Mouse (Mus musculus) lung, postnatal 0 days (tissue): Measurements from ENCODE around the gene AC124108.1. TPM values are rescaled to one million over a fixed set of nuclear protein-coding genes. Genes with fewer than 3 reads are reported as not detected.
A peak's percentile ranks its signal among the peaks of the same experiment; 100 is the strongest.

Source experiments
- ATAC-seq: fragments of 200-750 bp; cut with Nextera tagmentation; 2 replicates; pipeline ENCODE4 v1.8.0; 2017; ENCODE audit warnings: moderate library complexity
- DNase-seq: peaks from one replicate; pipeline ENCODE4 v3.0.0-alpha.2; 2016; ENCODE audit warnings: low spot score
- H3K27ac ChIP-seq: fragments of 300-500 bp; sonication (generic); 2 replicates; pipeline ENCODE4 v1.5.1; 2014; ENCODE audit warnings: antibody characterized with exemption, mild to moderate bottlenecking, low read length, mixed read lengths
- H3K27me3 ChIP-seq: fragments of 300-500 bp; sonication (generic); replicated peaks from 2 replicates; pipeline ENCODE4 v1.6.1; 2014; ENCODE audit warnings: low read length, mixed read lengths; ENCODE audit not compliant: insufficient read depth
- H3K36me3 ChIP-seq: fragments of 300-500 bp; sonication (generic); 2 replicates; pipeline ENCODE4 v1.6.1; 2014; ENCODE audit warnings: low read length, mixed read lengths; ENCODE audit not compliant: insufficient read depth
- H3K4me1 ChIP-seq: fragments of 300-500 bp; sonication (generic); 2 replicates; pipeline ENCODE4 v1.6.1; 2014; ENCODE audit warnings: antibody characterized with exemption, low read depth, low read length, mixed read lengths; ENCODE audit not compliant: insufficient read depth
- H3K4me2 ChIP-seq: fragments of 300-500 bp; sonication (generic); replicated peaks from 2 replicates; pipeline ENCODE4 v1.6.1; 2014; ENCODE audit warnings: low read depth, mild to moderate bottlenecking, low read length, moderate library complexity, mixed read lengths
- H3K4me3 ChIP-seq: fragments of 300-500 bp; sonication (generic); 2 replicates; pipeline ENCODE4 v1.5.1; 2014; ENCODE audit warnings: low read depth, low read length
- H3K9ac ChIP-seq: fragments of 300-500 bp; sonication (generic); replicated peaks from 2 replicates; pipeline ENCODE4 v1.6.1; 2014; ENCODE audit warnings: low read depth, mild to moderate bottlenecking
- H3K9me3 ChIP-seq: fragments of 300-500 bp; sonication (generic); 2 replicates; pipeline ENCODE4 v1.6.1; 2016; ENCODE audit warnings: low read length, mixed read lengths
- CTCF ChIP-seq: IDR thresholded peaks from 2 replicates; pipeline ENCODE4 v1.5.1; 2016; ENCODE audit warnings: antibody characterized with exemption, mild to moderate bottlenecking
- EP300 ChIP-seq: IDR thresholded peaks from 2 replicates; pipeline ENCODE4 v1.6.1; 2016; ENCODE audit warnings: antibody characterized with exemption, mild to moderate bottlenecking, control low read depth
- WGBS: fragments of 180-500 bp; shearing (Covaris S2); extraction: QIAGEN DNeasy Blood & Tissue Kit; methylation state at CpG from one replicate; pipeline ENCODE4 v1.1.7; 2014; 5-methylcytosine and 5-hydroxymethylcytosine counted together
- polyA plus RNA-seq: library from polyadenylated mRNA; unstranded; fragments of >200 nt; fragmentation: Nextera tagmentation; extraction: Ambion mirVana; gene quantifications from 2 replicates; pipeline ENCODE4 v1.2.1, GENCODE M21; 2015

The AC124108.1 gene
- polyA plus RNA-seq, 1 experiment from 2014 or later = not detected

DNA sequence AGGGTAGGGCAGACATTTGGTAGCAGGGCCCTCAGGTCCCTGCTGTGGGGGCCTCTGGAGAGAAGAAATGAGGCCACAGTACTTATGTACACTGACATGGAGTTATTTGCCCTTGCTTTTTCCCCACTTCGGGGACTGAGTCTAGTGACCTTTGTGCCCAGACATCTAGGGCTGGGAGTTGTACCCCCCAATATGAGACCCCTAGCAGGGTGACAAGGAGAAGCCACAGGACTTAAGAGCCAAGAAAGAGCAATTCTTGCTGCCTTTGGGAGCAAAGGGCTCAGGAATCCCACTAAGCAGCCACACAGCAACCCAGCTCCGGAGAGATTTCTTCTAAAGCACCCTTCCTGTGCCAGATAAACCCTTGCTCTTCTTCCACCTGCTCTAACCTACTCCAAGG is 10.7 kb downstream of the AC124108.1 start:
- no peaks in the 10 kb centered on the region for H3K9me3 ChIP-seq
- peaks cover 8% of the 10 kb centered on the region; the same call in 1 of the 2 replicates for H3K4me1 ChIP-seq
- no peak for ATAC-seq
- H3K9ac ChIP-seq = no peak overlapping the region
- no peak overlapping the region for H3K27ac ChIP-seq
- 28% methylated on average over 2 of the region's 2 CpGs for WGBS
- no peak for DNase-seq
- H3K36me3 ChIP-seq = no peaks in the 10 kb centered on the region
- no peak overlapping the region for H3K4me2 ChIP-seq
- H3K4me3 ChIP-seq = no peak overlapping the region
- TF ChIP-seq CTCF = no peak
- TF ChIP-seq EP300 = no peak
- H3K27me3 ChIP-seq = no peaks in the 10 kb centered on the region

DNA sequence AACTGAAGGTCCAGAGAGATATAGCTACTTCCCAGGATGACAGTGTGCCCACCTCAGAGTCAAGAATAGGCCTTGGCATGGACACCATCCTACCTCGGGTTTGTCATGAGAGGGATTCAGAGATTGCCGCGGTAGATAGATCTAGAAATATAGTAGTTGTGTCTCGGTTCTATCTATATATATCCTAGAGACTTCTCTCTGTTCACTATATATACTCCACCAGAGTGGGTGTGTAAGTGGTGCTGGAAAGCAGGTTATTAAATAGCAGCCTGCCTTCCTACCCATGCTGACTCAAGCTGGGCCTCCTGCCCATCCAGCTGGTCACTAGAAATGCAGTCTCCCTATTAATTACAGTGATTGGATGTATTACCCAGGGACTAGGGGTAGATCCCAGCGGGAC is 11.5 kb downstream of the AC124108.1 start:
- Histone ChIP-seq H3K27me3 (no peaks in the 10 kb centered on the region), H3K9ac (no peak overlapping the region), H3K27ac (no peak overlapping the region), H3K36me3 (no peaks in the 10 kb centered on the region), H3K4me3 (no peak overlapping the region), H3K9me3 (no peaks in the 10 kb centered on the region), H3K4me1 (peaks cover 8% of the 10 kb centered on the region; the same call in 1 of the 2 replicates), H3K4me2 (no peak overlapping the region)
- no peak for TF ChIP-seq EP300
- no peak for TF ChIP-seq CTCF
- ATAC-seq = no peak
- 89% methylated on average over 5 of the region's 5 CpGs for WGBS
- no peak for DNase-seq

DNA sequence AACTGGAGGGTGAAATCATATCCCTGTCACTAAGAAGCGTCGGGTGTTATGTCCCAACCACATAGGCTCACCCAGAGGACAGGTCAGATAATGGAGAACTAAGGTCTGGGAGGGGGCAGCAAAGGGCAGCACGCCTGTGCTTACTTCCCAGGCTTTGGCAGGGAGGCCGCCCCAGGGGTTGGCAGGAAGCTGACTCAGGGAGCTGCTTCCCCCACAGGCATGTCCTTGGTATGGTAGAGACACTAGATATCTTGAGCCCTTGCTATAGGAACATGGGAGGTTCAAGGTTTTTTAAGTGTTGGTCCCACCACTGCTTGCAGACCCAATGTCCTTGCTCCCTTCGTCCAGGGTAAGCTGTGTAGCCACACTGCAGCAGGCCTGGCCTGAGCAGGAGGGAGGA is 14.7 kb downstream of the AC124108.1 start:
- no peaks in the 10 kb centered on the region for H3K9me3 ChIP-seq
- 43% methylated on average over 5 of the region's 5 CpGs for WGBS
- no peak for TF ChIP-seq CTCF
- no peaks in the 10 kb centered on the region for H3K36me3 ChIP-seq
- H3K27me3 ChIP-seq = no peaks in the 10 kb centered on the region
- no peak for DNase-seq
- no peak for ATAC-seq
- H3K4me1 ChIP-seq = peaks cover 5% of the 10 kb centered on the region; the same call in 1 of the 2 replicates
- H3K4me2 ChIP-seq = no peak overlapping the region
- H3K4me3 ChIP-seq = no peak overlapping the region
- H3K9ac ChIP-seq = no peak overlapping the region
- H3K27ac ChIP-seq = no peak overlapping the region

DNA sequence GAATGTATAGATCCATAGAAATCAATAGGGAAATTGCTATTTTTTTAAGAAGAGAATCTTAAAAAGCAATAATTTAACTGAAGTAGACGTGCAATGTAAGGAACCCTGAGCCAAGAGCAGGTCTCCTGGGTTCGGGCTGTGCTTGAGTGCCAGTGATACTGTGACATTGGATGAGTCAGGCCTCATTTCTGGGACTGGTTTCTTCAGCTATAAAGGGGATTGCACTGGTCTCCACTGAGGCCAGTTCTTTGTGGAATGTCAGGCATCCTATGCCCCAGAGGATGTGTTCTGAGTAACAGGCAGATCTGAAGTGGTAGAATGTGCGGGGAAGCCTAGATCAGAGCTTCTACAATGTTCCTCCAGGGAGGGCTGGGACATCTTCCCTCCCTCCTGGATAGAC is 15.6 kb downstream of the AC124108.1 start:
- Histone ChIP-seq H3K4me3 (no peak overlapping the region), H3K27me3 (no peaks in the 10 kb centered on the region), H3K9me3 (no peaks in the 10 kb centered on the region), H3K9ac (no peak overlapping the region), H3K27ac (no peak overlapping the region), H3K4me2 (no peak overlapping the region), H3K36me3 (no peaks in the 10 kb centered on the region), H3K4me1 (peaks cover 10% of the 10 kb centered on the region; the same call in 1 of the 2 replicates)
- DNase-seq (no peak), ATAC-seq (no peak)
- no peak for TF ChIP-seq CTCF
- TF ChIP-seq EP300 = no peak
- WGBS = 83% methylated on average over 3 of the region's 3 CpGs

DNA sequence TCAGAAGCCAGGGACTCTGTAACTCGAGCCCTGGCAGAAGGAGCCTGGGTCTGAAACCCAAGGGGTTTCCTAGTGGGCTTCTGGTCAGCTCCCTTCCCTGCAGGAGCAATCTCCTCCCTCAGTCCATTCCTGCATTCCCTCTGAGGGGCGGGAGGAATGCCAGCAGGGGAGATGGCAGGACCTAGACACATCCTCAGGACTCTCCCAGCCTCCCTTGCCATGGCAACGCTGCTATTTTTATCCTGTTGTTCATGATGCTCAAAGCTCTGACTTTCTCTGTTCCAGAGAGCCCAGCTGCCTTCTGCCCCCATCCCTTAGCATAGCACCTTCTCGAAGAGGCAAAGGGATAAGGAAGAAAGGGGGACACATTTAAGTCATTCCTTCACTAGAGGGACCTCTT is 16.9 kb downstream of the AC124108.1 start:
- Histone ChIP-seq H3K36me3 (no peaks in the 10 kb centered on the region), H3K27me3 (no peaks in the 10 kb centered on the region), H3K4me2 (no peak overlapping the region), H3K9ac (no peak overlapping the region), H3K27ac (no peak overlapping the region), H3K4me1 (peaks cover 14% of the 10 kb centered on the region; the same call in 1 of the 2 replicates), H3K4me3 (no peak overlapping the region), H3K9me3 (no peaks in the 10 kb centered on the region)
- no peak for ATAC-seq
- DNase-seq = no peak
- WGBS = 30% methylated on average over 4 of the region's 4 CpGs
- TF ChIP-seq CTCF = no peak
- no peak for TF ChIP-seq EP300

DNA sequence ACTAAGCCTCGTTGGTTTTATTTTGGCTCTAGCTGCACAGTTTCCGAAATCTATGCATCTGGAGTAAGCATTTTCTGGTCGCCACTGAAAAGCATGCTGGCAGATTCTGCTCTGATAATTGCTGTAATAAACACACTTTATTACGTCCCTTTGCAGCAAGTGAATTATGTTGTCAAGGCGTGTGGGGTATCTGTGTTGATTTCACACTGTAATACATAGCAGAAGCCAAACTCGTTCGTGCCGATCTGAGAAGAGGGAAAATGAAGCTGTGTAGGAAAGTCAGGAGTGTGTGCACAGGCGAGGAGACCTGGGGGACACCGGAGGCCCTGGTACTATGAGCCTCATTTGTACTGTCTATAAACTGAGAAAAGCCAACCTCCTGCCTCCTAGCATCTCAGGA is 18.1 kb downstream of the AC124108.1 start:
- Histone ChIP-seq H3K4me2 (no peak overlapping the region), H3K4me1 (peaks cover 14% of the 10 kb centered on the region; the same call in 1 of the 2 replicates), H3K9me3 (no peaks in the 10 kb centered on the region), H3K27ac (no peak overlapping the region), H3K9ac (no peak overlapping the region), H3K36me3 (no peaks in the 10 kb centered on the region), H3K4me3 (no peak overlapping the region), H3K27me3 (no peaks in the 10 kb centered on the region)
- WGBS = 69% methylated on average over 10 of the region's 10 CpGs
- ATAC-seq (no peak), DNase-seq (no peak)
- TF ChIP-seq CTCF (no peak), EP300 (no peak)

DNA sequence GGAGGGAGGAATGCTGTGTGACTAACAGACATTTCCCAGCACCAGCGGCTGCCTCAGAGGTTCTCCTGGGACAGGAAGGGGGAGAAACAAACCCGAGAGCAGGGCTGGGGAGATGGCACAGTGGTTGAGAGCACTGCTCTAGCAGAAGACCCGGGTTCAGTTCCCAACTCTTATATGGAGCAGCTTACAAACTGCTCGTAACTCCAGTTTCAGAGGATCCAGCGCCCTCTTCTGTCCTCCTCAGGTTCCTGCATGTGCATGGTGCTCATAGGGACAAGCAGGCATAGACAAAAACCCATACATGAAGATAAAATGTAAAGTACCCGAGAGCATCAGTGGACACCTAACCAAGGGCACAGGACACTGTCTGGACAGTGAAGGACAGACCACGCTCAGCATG is 19.7 kb downstream of the AC124108.1 start:
- Histone ChIP-seq H3K27me3 (no peaks in the 10 kb centered on the region), H3K9me3 (no peaks in the 10 kb centered on the region), H3K27ac (no peak overlapping the region), H3K4me2 (no peak overlapping the region), H3K4me1 (peaks cover 11% of the 10 kb centered on the region; the same call in 1 of the 2 replicates), H3K4me3 (no peak overlapping the region), H3K9ac (no peak overlapping the region), H3K36me3 (no peaks in the 10 kb centered on the region)
- DNase-seq = peak; percentile 74
- TF ChIP-seq EP300 (no peak), CTCF (peak; percentile 76)
- WGBS = 14% methylated on average over 7 of the region's 7 CpGs
- peak; percentile 34; the same call in 1 of the 2 replicates for ATAC-seq
